Mouse (Mus musculus): ENCODE results near the gene Vpreb3. TPM values are rescaled to one million over a fixed set of nuclear protein-coding genes. Genes with fewer than 3 reads are reported as not detected.

The Vpreb3 gene
- total and polyA plus RNA-seq, 3 experiments = not detected

DNA sequence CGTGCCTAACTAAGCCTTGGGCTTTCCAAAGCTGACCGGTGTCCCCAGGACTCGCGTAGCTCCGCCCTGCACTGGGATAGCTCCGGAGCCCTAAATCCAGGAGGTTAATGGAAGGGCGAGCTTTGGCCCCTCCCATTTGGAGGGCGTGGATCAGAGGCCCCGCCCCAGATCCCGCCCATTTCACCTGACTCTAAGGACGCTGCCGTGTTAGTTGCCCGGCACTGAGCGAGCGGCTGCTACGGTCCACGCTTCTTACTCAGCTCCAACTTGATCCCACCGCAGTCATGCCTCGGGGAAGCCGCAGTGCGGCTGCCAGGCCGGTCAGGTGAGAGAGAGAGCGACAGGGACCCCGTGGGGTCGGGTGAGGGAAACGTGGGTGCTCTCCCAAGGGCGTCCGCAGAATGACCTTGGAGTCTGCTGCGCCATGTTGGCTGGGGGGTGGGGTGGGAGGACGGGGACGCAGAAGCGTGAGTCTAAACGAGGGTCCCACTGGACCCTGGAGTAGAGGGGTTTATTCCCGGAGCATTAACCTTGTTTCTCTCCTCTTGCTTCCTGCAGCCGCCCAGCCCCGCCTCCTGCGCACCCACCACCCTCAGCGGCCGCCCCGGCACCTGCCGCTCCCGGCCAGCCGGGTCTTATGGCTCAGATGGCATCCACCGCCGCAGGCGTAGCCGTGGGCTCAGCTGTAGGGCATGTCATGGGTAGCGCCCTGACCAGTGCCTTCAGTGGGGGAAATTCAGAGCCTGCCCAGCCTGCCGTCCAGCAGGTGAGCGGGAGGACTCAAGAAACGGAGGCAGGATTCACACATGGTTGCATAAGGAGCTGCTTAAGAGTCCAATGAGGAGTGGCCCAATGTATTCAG lies 6.9 kb upstream of the Vpreb3 start, which contains the start of gene Mmp11:
Gene Mmp11, minus strand, starts transcription at position 817 of the 862 bp plus-strand sequence.
- H3K27me3 ChIP-seq (ENCODE audit: insufficient read depth, low read length) = peaks cover 23% of the 10 kb centered on the region
- peaks cover 68% of the 10 kb centered on the region for H3K4me1 ChIP-seq (ENCODE audit: insufficient read depth, low read depth, low read length)
- peaks cover 31% of the 10 kb centered on the region for H3K36me3 ChIP-seq (replicated peaks)
- no peaks in the 10 kb centered on the region for H3K9me3 ChIP-seq (replicated peaks)
- TF ChIP-seq TAL1 (conservative IDR thresholded peaks at IDR 0.05; ENCODE audit: low read depth, low read length) (no peak), POLR2AphosphoS5 (IDR thresholded peaks at IDR 0.05; ENCODE audit: insufficient replicate concordance, low read depth, low read length) (no peak), CTCF (IDR thresholded peaks at IDR 0.05; ENCODE audit: low read depth, low read length) (no peak), GATA2 (IDR thresholded peaks at IDR 0.05; ENCODE audit: borderline replicate concordance, low read depth, low read length) (no peak), GATA1 (IDR thresholded peaks at IDR 0.05; ENCODE audit: borderline replicate concordance, low read length) (no peak)
- peak; percentile 76 for ATAC-seq (ENCODE audit: extremely low read depth, insufficient number of reproducible peaks, low FRiP score, poor library complexity, severe bottlenecking)
- H3K4me3 ChIP-seq (ENCODE audit: low read depth, low read length) = peak within 1 kb of the TSS; percentile 88
- DNase-seq (ENCODE audit: low spot score) = peak; percentile 89

DNA sequence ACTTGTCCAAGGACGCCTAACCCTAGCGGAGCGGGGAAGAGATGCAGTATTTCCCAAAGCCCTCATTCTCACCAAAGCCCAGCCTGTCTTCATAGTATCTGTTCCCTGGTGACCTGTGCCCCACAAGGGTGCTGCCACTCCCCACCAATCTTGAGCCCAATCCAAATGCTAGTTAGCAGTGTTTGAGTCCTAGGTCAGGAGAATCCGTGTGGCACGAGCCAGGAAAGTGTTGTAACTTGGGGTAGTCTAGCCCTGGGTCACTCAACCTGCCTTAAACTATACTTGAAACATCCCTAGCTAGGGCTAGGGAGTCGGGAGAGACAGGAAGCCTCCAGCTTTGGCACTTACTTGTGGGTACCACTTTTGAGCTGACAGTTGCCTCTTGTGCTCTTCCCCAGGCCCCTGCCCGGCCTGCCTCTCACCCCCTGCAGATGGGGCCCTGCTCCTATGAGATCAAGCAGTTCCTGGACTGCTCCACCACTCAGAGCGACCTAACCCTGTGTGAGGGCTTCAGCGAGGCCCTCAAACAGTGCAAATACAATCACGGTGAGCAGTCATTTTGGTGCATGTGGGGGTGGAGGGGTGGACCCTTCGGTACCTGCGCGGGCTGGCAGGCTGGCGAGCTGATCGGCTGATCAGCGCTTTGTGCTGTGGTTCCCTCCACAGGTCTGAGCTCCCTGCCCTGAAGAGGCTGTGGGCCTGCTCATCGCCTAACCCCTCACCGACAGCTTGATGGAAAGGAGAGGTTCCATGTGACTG lies 5.8 kb upstream of the Vpreb3 start:
- H3K4me1 ChIP-seq (ENCODE audit: insufficient read depth, low read depth, low read length) = peaks cover 61% of the 10 kb centered on the region
- TF ChIP-seq CTCF (IDR thresholded peaks at IDR 0.05; ENCODE audit: low read depth, low read length) (no peak), TAL1 (conservative IDR thresholded peaks at IDR 0.05; ENCODE audit: low read depth, low read length) (no peak), GATA2 (IDR thresholded peaks at IDR 0.05; ENCODE audit: borderline replicate concordance, low read depth, low read length) (no peak), POLR2AphosphoS5 (IDR thresholded peaks at IDR 0.05; ENCODE audit: insufficient replicate concordance, low read depth, low read length) (no peak), GATA1 (IDR thresholded peaks at IDR 0.05; ENCODE audit: borderline replicate concordance, low read length) (no peak)
- ATAC-seq (ENCODE audit: extremely low read depth, insufficient number of reproducible peaks, low FRiP score, poor library complexity, severe bottlenecking) = no peak
- H3K36me3 ChIP-seq (replicated peaks) = peaks cover 31% of the 10 kb centered on the region
- no peaks in the 10 kb centered on the region for H3K9me3 ChIP-seq (replicated peaks)
- DNase-seq (ENCODE audit: low spot score) = peak; percentile 25
- peak overlapping the region; percentile 66; the same call in 1 of the 2 replicates for H3K4me3 ChIP-seq (ENCODE audit: low read depth, low read length)
- H3K27me3 ChIP-seq (ENCODE audit: insufficient read depth, low read length) = peaks cover 11% of the 10 kb centered on the region

DNA sequence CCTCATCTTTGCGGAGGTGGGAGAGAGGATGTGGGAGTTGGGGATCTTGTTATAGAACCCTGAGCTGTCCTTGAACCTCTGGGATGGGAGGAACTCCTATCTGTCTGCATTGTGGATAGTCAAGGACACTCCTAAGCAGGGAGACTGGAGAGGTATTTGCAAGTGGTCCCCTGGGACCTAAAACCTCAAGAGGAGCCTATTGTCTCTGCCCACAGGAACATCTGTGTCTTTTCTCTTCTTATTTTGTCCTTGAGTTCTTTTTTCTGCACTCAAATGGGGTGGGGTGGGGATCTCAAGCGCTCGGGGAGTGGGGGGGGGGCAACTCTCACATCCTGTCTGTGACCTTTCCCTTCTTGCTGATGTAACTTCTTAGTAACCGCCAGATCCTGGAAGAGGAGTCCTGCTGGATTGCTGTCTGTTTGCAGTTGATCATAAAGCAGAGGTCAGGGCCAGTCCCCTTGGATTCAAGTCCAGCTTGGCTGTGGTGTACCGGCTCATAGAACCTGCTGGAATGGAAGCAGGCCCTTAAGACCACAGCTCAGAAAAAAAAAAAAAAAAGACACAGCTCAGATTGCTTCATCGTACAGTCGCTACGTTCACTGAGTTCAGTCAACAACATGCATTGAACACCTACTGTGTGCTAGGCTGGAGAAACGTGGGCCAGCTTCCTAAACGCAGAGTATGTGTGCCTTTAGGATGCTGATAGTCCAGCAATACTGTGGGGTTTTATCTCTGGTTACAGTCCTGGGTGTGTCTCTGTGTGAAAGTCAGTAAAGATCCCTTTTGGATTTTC lies 4.8 kb upstream of the Vpreb3 start:
- DNase-seq (ENCODE audit: low spot score) = no peak
- ATAC-seq (ENCODE audit: extremely low read depth, insufficient number of reproducible peaks, low FRiP score, poor library complexity, severe bottlenecking) = no peak
- peaks cover 59% of the 10 kb centered on the region for H3K4me1 ChIP-seq (ENCODE audit: insufficient read depth, low read depth, low read length)
- peaks cover 31% of the 10 kb centered on the region for H3K36me3 ChIP-seq (replicated peaks)
- H3K4me3 ChIP-seq (ENCODE audit: low read depth, low read length) = no peak overlapping the region; the same call in 1 of the 2 replicates
- no peaks in the 10 kb centered on the region for H3K9me3 ChIP-seq (replicated peaks)
- H3K27me3 ChIP-seq (ENCODE audit: insufficient read depth, low read length) = peaks cover 3% of the 10 kb centered on the region; the same call in 1 of the 2 replicates
- TF ChIP-seq GATA1 (IDR thresholded peaks at IDR 0.05; ENCODE audit: borderline replicate concordance, low read length) = no peak
- no peak for TF ChIP-seq GATA2 (IDR thresholded peaks at IDR 0.05; ENCODE audit: borderline replicate concordance, low read depth, low read length)
- no peak for TF ChIP-seq CTCF (IDR thresholded peaks at IDR 0.05; ENCODE audit: low read depth, low read length)
- no peak for TF ChIP-seq POLR2AphosphoS5 (IDR thresholded peaks at IDR 0.05; ENCODE audit: insufficient replicate concordance, low read depth, low read length)
- no peak for TF ChIP-seq TAL1 (conservative IDR thresholded peaks at IDR 0.05; ENCODE audit: low read depth, low read length)

DNA sequence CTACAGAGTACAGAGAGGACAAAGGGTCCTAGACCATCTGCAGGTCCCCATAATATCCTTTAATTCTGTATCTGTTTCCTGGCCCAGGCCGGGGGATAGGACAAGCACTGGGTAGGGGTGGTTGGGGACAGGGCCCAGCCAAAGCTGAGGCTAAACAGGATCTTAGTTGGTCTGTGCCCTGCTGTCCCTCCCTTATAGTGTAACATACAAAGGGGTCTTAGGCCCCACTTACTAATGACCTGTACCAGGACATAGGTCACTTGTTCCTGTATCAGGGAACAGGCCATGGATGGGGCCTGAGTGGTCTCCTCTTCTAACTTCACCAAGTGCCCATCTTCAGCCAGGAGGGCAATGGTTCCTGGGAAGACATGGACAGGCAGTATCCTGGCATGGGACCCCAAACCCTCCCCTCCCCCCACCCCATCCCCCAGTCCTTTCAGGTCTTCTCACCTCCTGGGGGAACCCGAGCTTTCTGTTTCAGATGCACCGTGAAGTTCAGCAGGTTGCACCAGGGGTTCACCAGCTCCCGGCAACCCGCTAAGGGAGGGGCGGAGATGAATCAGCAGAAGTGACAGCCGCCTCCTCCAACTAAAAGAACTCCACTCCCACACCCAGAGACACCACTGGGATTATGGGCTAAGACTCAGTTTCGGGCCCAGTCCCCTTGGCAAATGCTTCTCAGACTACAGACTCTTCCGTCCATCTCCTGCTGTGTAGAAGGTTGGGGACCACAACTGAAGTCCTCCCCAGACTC lies 3.2 kb upstream of the Vpreb3 start:
- Histone ChIP-seq H3K27me3 (ENCODE audit: insufficient read depth, low read length) (no peaks in the 10 kb centered on the region), H3K4me1 (ENCODE audit: insufficient read depth, low read depth, low read length) (peaks cover 63% of the 10 kb centered on the region), H3K4me3 (ENCODE audit: low read depth, low read length) (peak overlapping the region; percentile 45; the same call in 1 of the 2 replicates), H3K9me3 (replicated peaks) (no peaks in the 10 kb centered on the region), H3K36me3 (replicated peaks) (peaks cover 31% of the 10 kb centered on the region)
- DNase-seq (ENCODE audit: low spot score) (peak; percentile 70), ATAC-seq (ENCODE audit: extremely low read depth, insufficient number of reproducible peaks, low FRiP score, poor library complexity, severe bottlenecking) (peak; percentile 35; the same call in 1 of the 2 replicates)
- TF ChIP-seq CTCF (IDR thresholded peaks at IDR 0.05; ENCODE audit: low read depth, low read length) = no peak
- TF ChIP-seq POLR2AphosphoS5 (IDR thresholded peaks at IDR 0.05; ENCODE audit: insufficient replicate concordance, low read depth, low read length) = no peak
- no peak for TF ChIP-seq GATA1 (IDR thresholded peaks at IDR 0.05; ENCODE audit: borderline replicate concordance, low read length)
- TF ChIP-seq TAL1 (conservative IDR thresholded peaks at IDR 0.05; ENCODE audit: low read depth, low read length) = no peak
- TF ChIP-seq GATA2 (IDR thresholded peaks at IDR 0.05; ENCODE audit: borderline replicate concordance, low read depth, low read length) = no peak

DNA sequence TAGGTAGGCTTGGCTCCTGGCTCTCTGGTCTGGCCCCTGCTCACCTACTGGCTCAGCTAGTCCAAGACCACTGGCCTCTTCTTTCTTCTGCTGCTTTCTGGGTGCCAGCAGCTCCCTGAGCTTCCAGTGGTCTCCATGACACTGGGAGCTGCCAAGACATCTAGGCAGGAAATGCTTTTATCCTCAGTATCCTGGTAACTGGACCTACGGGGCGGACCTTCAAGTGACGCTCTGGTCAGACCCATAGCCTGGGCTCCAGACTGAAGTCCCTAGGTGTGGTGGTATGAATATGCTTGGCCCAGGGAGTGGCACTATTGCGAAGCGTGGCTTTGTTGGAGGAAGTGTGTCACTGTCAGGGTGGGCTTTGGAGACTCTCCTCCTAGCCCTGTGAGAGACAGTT lies 2.3 kb upstream of the Vpreb3 start, which contains the start of gene Gm867:
Gene Gm867, minus strand, starts transcription at position 153 of the 400 bp plus-strand sequence.
- Histone ChIP-seq H3K36me3 (replicated peaks) (peaks cover 31% of the 10 kb centered on the region), H3K9me3 (replicated peaks) (no peaks in the 10 kb centered on the region), H3K4me3 (ENCODE audit: low read depth, low read length) (peak within 1 kb of the TSS; percentile 45; the same call in 1 of the 2 replicates), H3K27me3 (ENCODE audit: insufficient read depth, low read length) (no peaks in the 10 kb centered on the region), H3K4me1 (ENCODE audit: insufficient read depth, low read depth, low read length) (peaks cover 59% of the 10 kb centered on the region)
- no peak for DNase-seq (ENCODE audit: low spot score)
- no peak for ATAC-seq (ENCODE audit: extremely low read depth, insufficient number of reproducible peaks, low FRiP score, poor library complexity, severe bottlenecking)
- TF ChIP-seq GATA1 (IDR thresholded peaks at IDR 0.05; ENCODE audit: borderline replicate concordance, low read length) (no peak), TAL1 (conservative IDR thresholded peaks at IDR 0.05; ENCODE audit: low read depth, low read length) (no peak), POLR2AphosphoS5 (IDR thresholded peaks at IDR 0.05; ENCODE audit: insufficient replicate concordance, low read depth, low read length) (no peak), CTCF (IDR thresholded peaks at IDR 0.05; ENCODE audit: low read depth, low read length) (no peak), GATA2 (IDR thresholded peaks at IDR 0.05; ENCODE audit: borderline replicate concordance, low read depth, low read length) (no peak)
